Mouse (Mus musculus) small intestine, adult 2 months (tissue): ENCODE measurements around the gene Mme.

Experiments used
- CTCF ChIP-seq: fragments of 200-500 bp; IDR thresholded peaks from 2 replicates; pipeline ENCODE4 v1.5.1; 2012; ENCODE audit warnings: low read depth, mild to moderate bottlenecking, control low read depth, inconsistent platforms, low read length, moderate library complexity, mixed read lengths; ENCODE audit not compliant: insufficient replicate concordance, insufficient read length; ENCODE audit errors: extremely low read depth
- POLR2A ChIP-seq: fragments of 200-500 bp; IDR thresholded peaks from 2 replicates; pipeline ENCODE4 v1.6.1; 2012; ENCODE audit warnings: low read depth, mild to moderate bottlenecking, control low read depth, inconsistent platforms, low read length, moderate library complexity

DNA sequence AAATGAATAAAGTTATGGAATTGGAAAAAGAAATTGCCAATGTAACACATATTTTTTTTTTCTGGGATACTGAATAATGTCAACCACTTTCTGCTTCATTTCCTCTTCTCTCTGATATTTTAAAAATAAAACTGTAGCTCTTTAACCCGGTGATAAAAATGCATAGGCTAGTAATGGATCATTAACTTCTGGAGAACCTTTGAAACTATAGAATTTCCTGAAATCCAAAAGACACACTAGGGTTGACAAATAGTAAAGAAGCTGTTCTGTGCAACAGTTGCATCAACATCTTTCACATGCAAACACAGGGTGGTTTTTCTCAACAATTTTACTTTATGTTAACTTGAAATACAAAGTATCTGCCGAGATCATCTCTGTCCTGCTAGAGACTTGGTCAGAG lies 98.8 kb downstream of the Mme start:
- TF ChIP-seq POLR2A = no peak
- TF ChIP-seq CTCF = no peak
